Mouse (Mus musculus): ENCODE measurements around the gene Tomm34.
A peak's percentile ranks its signal among the peaks of the same experiment; 100 is the strongest.

Tomm34 gene

GRCm38 (mm10) chr2:164070765-164071436, at the start of gene Tomm34:
Gene Tomm34 (minus strand): TSS chr2:164071169.
- peak; percentile 99 for DNase-seq

- no peak for DNase-seq
Measured at GRCm38 (mm10) chr2:164119503-164119902, 48.5 kb upstream of the Tomm34 start.

GRCm38 (mm10) chr2:164115531-164115930, 44.6 kb upstream of the Tomm34 start:
- DNase-seq: no peak

- DNase-seq: no peak
Measured at GRCm38 (mm10) chr2:164114051-164114450, 43.1 kb upstream of the Tomm34 start.

GRCm38 (mm10) chr2:164111546-164111945, 40.6 kb upstream of the Tomm34 start:
- DNase-seq: peak; percentile 16

- DNase-seq: no peak
Measured at GRCm38 (mm10) chr2:164108501-164108900, 37.5 kb upstream of the Tomm34 start.

- DNase-seq: no peak
Measured at GRCm38 (mm10) chr2:164107125-164107874, 36.3 kb upstream of the Tomm34 start.

- peak; percentile 20 for DNase-seq
Measured at GRCm38 (mm10) chr2:164106287-164107035, 35.5 kb upstream of the Tomm34 start.

GRCm38 (mm10) chr2:164103501-164103900, 32.5 kb upstream of the Tomm34 start:
- peak; percentile 80 for DNase-seq

GRCm38 (mm10) chr2:164102366-164102765, 31.4 kb upstream of the Tomm34 start:
- DNase-seq: no peak

- no peak for DNase-seq
Measured at GRCm38 (mm10) chr2:164101936-164102335, 31.0 kb upstream of the Tomm34 start.

- no peak for DNase-seq
Measured at GRCm38 (mm10) chr2:164098603-164099250, 27.8 kb upstream of the Tomm34 start.

GRCm38 (mm10) chr2:164094152-164094551, 23.2 kb upstream of the Tomm34 start:
- DNase-seq: no peak

GRCm38 (mm10) chr2:164089508-164089907, 18.5 kb upstream of the Tomm34 start:
- no peak for DNase-seq

GRCm38 (mm10) chr2:164087416-164088017, 16.5 kb upstream of the Tomm34 start:
- no peak for DNase-seq

GRCm38 (mm10) chr2:164084342-164084700, 13.4 kb upstream of the Tomm34 start:
- DNase-seq: peak; percentile 25

GRCm38 (mm10) chr2:164083609-164084341, 12.8 kb upstream of the Tomm34 start:
- DNase-seq: peak; percentile 68

- DNase-seq: no peak
Measured at GRCm38 (mm10) chr2:164082175-164082574, 11.2 kb upstream of the Tomm34 start.

- DNase-seq: no peak
Measured at GRCm38 (mm10) chr2:164081577-164081976, 10.6 kb upstream of the Tomm34 start.

GRCm38 (mm10) chr2:164079488-164079887, 8.5 kb upstream of the Tomm34 start:
- peak; percentile 24 for DNase-seq

GRCm38 (mm10) chr2:164077875-164078274, 6.9 kb upstream of the Tomm34 start:
- DNase-seq: peak; percentile 35

- no peak for DNase-seq
Measured at GRCm38 (mm10) chr2:164076874-164077425, 6.0 kb upstream of the Tomm34 start.

Measured in lung, postnatal 10 days (tissue).